Mouse (Mus musculus) ES-Bruce4 (cell line): Measurements from ENCODE around the gene Cartpt.

Experiments used
- CTCF ChIP-seq: IDR thresholded peaks from one replicate; pipeline ENCODE4 v1.8.1; 2011; ENCODE audit warnings: low read depth, low read length
- POLR2A ChIP-seq: IDR thresholded peaks from one replicate; pipeline ENCODE4 v1.8.1; 2011; ENCODE audit warnings: low read length; ENCODE audit not compliant: insufficient read depth

DNA sequence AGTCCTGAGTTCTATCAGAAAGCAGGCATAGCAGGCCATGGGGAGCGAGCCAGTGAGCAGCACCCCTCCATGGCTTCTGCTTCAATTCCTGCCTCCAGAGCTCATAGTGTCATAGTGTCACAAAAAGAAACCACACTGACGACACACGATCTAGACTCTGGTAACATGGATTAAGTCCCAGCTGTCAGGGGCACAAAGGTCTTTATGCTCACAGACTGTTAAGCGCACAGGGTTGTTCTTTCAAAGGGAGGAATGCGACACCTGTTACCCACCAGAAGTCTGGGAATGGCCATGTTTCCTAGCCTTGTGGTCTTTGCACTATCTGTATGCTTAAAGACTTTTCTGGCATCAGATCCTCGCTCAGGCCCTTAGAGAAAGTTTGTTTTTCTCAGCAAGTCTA lies 15.3 kb downstream of the Cartpt start:
- no peak for TF ChIP-seq POLR2A
- no peak for TF ChIP-seq CTCF
